Mouse (Mus musculus) hindbrain, embryonic 16.5 days (tissue): Measurements from ENCODE around the gene Mcrip2. TPM values are rescaled to one million over a fixed set of nuclear protein-coding genes. Genes with fewer than 3 reads are reported as not detected.

Experiments used
- ATAC-seq: fragments of 200-750 bp; cut with Nextera tagmentation; 2 replicates; pipeline ENCODE4 v1.8.0; 2017; ENCODE audit warnings: moderate TSS enrichment, moderate library complexity
- H3K27ac ChIP-seq: fragments of 300-500 bp; sonication (generic); 2 replicates; pipeline ENCODE4 v1.5.1; 2014; ENCODE audit warnings: low read depth, mild to moderate bottlenecking, control low read depth, low read length, moderate library complexity
- H3K27me3 ChIP-seq: fragments of 300-500 bp; sonication (generic); replicated peaks from 2 replicates; pipeline ENCODE4 v1.6.1; 2014; ENCODE audit warnings: low read length; ENCODE audit not compliant: control insufficient read depth, insufficient read depth
- H3K36me3 ChIP-seq: fragments of 300-500 bp; sonication (generic); 2 replicates; pipeline ENCODE4 v1.6.1; 2014; ENCODE audit warnings: mild to moderate bottlenecking, low read length, moderate library complexity, mixed read lengths; ENCODE audit not compliant: control insufficient read depth, insufficient read depth
- H3K4me1 ChIP-seq: fragments of 300-500 bp; sonication (generic); 2 replicates; pipeline ENCODE4 v1.6.1; 2014; ENCODE audit warnings: low read depth, low read length; ENCODE audit not compliant: control insufficient read depth, insufficient read depth
- H3K4me2 ChIP-seq: fragments of 300-500 bp; sonication (generic); 2 replicates; pipeline ENCODE4 v1.6.1; 2014; ENCODE audit warnings: mild to moderate bottlenecking, low read length, control low read depth, moderate library complexity
- H3K4me3 ChIP-seq: fragments of 300-500 bp; sonication (generic); 2 replicates; pipeline ENCODE4 v1.5.1; 2014; ENCODE audit warnings: mild to moderate bottlenecking, low read length, control low read depth, moderate library complexity
- H3K9ac ChIP-seq: fragments of 300-500 bp; sonication (generic); 2 replicates; pipeline ENCODE4 v1.6.1; 2014; ENCODE audit warnings: low read depth, mild to moderate bottlenecking, control low read depth, low read length, moderate library complexity
- H3K9me3 ChIP-seq: fragments of 300-500 bp; sonication (generic); 2 replicates; pipeline ENCODE4 v1.6.1; 2014; ENCODE audit warnings: mild to moderate bottlenecking, low read length, moderate library complexity; ENCODE audit not compliant: control insufficient read depth
- WGBS: fragments of 180-500 bp; shearing (Covaris S2); extraction: QIAGEN DNeasy Blood & Tissue Kit; methylation state at CpG from one replicate; pipeline ENCODE4 v1.1.7; 2014; 5-methylcytosine and 5-hydroxymethylcytosine counted together
- microRNA-seq: library from miRNA; unstranded; fragments of <30 nt; microRNA quantifications from one replicate; pipeline ENCODE4, GENCODE M21; 2017
- polyA plus RNA-seq: library from polyadenylated mRNA; unstranded; fragments of >200 nt; fragmentation: Nextera tagmentation; extraction: Ambion mirVana; gene quantifications from 2 replicates; pipeline ENCODE4 v1.2.1, GENCODE M21; 2015

The Mcrip2 gene
- polyA plus RNA-seq, 1 experiment from 2014 or later = 38.9 TPM

- Histone ChIP-seq H3K4me3 (no peak overlapping the region), H3K27ac (no peak overlapping the region), H3K4me2 (no peak overlapping the region), H3K4me1 (peaks cover 7% of the 10 kb centered on the region), H3K27me3 (peaks cover 2% of the 10 kb centered on the region; the same call in 1 of the 2 replicates), H3K36me3 (peaks cover 26% of the 10 kb centered on the region), H3K9ac (no peak overlapping the region; the same call in 1 of the 2 replicates), H3K9me3 (no peaks in the 10 kb centered on the region)
- no peak for ATAC-seq
- WGBS = 9% methylated on average over 46 of the region's 46 CpGs
These were observed 49.4 kb downstream of the Mcrip2 start for GRCm38 (mm10) chr17:25818851-25819780.

- Histone ChIP-seq H3K4me1 (peaks cover 11% of the 10 kb centered on the region), H3K36me3 (peaks cover 26% of the 10 kb centered on the region), H3K27ac (no peak overlapping the region), H3K9me3 (no peaks in the 10 kb centered on the region), H3K4me2 (no peak overlapping the region), H3K4me3 (no peak overlapping the region), H3K9ac (no peak overlapping the region), H3K27me3 (peaks cover 2% of the 10 kb centered on the region; the same call in 1 of the 2 replicates)
- 88% methylated on average over 11 of the region's 11 CpGs for WGBS
- no peak for ATAC-seq
These were observed 50.9 kb downstream of the Mcrip2 start for GRCm38 (mm10) chr17:25817662-25818061.

Small RNAs within 50 kb of the gene (microRNA-seq; reads per million reads assigned to microRNA genes)
- not detected for gene Mir3082

Other genes starting within 250 kb of the Mcrip2 start
- gene Gng13, start 151.6 kb downstream of the Mcrip2 start, polyA plus RNA-seq = 5.5 and 11.3 TPM in 2 replicates
- gene Chtf18, start 141.3 kb downstream of the Mcrip2 start, polyA plus RNA-seq = 6.4 and 7.4 TPM in 2 replicates
- 32.9 and 33.0 TPM in 2 replicates for gene Rpusd1, start 141.1 kb downstream of the Mcrip2 start, polyA plus RNA-seq
- gene Mslnl, start 132.7 kb downstream of the Mcrip2 start, polyA plus RNA-seq = not detected in 2 replicates
- gene Msln, start 114.4 kb downstream of the Mcrip2 start, polyA plus RNA-seq = 0.52 and 0.76 TPM in 2 replicates
- 29.9 and 30.4 TPM in 2 replicates for gene Narfl, start 95.0 kb downstream of the Mcrip2 start, polyA plus RNA-seq
- 149 and 169 TPM in 2 replicates for gene Haghl, start 83.1 kb downstream of the Mcrip2 start, polyA plus RNA-seq
- 0.21 and 0.28 TPM in 2 replicates for gene Ccdc78, start 82.2 kb downstream of the Mcrip2 start, polyA plus RNA-seq
- gene Fam173a, start 75.9 kb downstream of the Mcrip2 start, polyA plus RNA-seq = 99.9 and 103 TPM in 2 replicates
- gene AC134908.4, start 73.1 kb downstream of the Mcrip2 start, polyA plus RNA-seq = 1.6 and 2.2 TPM in 2 replicates
- gene Metrn, start 71.6 kb downstream of the Mcrip2 start, polyA plus RNA-seq = 79.4 and 88.8 TPM in 2 replicates
- 38.1 and 43.0 TPM in 2 replicates for gene Fbxl16, start 59.7 kb downstream of the Mcrip2 start, polyA plus RNA-seq
- gene Wdr24, start 45.1 kb downstream of the Mcrip2 start, polyA plus RNA-seq = 29.7 and 32.7 TPM in 2 replicates
- 51.0 and 55.4 TPM in 2 replicates for gene Jmjd8, start 39.9 kb downstream of the Mcrip2 start, polyA plus RNA-seq
- gene Stub1, start 35.4 kb downstream of the Mcrip2 start, polyA plus RNA-seq = 397 and 428 TPM in 2 replicates
- gene Rhbdl1, start 31.5 kb downstream of the Mcrip2 start, polyA plus RNA-seq = 61.6 and 73.4 TPM in 2 replicates
- 14.8 and 15.4 TPM in 2 replicates for gene Gm20683, start 27.0 kb downstream of the Mcrip2 start, polyA plus RNA-seq
- gene Rhot2, start 23.9 kb downstream of the Mcrip2 start, polyA plus RNA-seq = 16.9 and 20.3 TPM in 2 replicates
- 13.1 and 16.2 TPM in 2 replicates for gene Wdr90, start 7.3 kb downstream of the Mcrip2 start, polyA plus RNA-seq
- 63.4 and 67.5 TPM in 2 replicates for gene Mettl26, start 6.3 kb upstream of the Mcrip2 start, polyA plus RNA-seq
- 0.34 and 0.51 TPM in 2 replicates for gene Wfikkn1, start 12.1 kb upstream of the Mcrip2 start, polyA plus RNA-seq
- gene Rab40c, start 51.0 kb upstream of the Mcrip2 start, polyA plus RNA-seq = 49.5 and 50.8 TPM in 2 replicates
- 83.1 and 90.5 TPM in 2 replicates for gene Pigq, start 76.2 kb upstream of the Mcrip2 start, polyA plus RNA-seq
- gene Nhlrc4, start 76.2 kb upstream of the Mcrip2 start, polyA plus RNA-seq = 0.19 and 0.52 TPM in 2 replicates
- 3.9 and 4.7 TPM in 2 replicates for gene A930017K11Rik, start 83.8 kb upstream of the Mcrip2 start, polyA plus RNA-seq
- 20.6 and 25.5 TPM in 2 replicates for gene Capn15, start 117.0 kb upstream of the Mcrip2 start, polyA plus RNA-seq
- gene Rab11fip3, start 200.8 kb upstream of the Mcrip2 start, polyA plus RNA-seq = 12.8 and 23.0 TPM in 2 replicates
- 45.6 and 45.7 TPM in 2 replicates for gene Decr2, start 221.6 kb upstream of the Mcrip2 start, polyA plus RNA-seq
- 22.9 and 23.2 TPM in 2 replicates for gene Nme4, start 226.8 kb upstream of the Mcrip2 start, polyA plus RNA-seq
- gene Tmem8, start 244.5 kb upstream of the Mcrip2 start, polyA plus RNA-seq = 4.0 and 4.2 TPM in 2 replicates